Mouse (Mus musculus) hindbrain, postnatal 0 days (tissue): Measurements from ENCODE around the gene Ryr1. TPM values are rescaled to one million over a fixed set of nuclear protein-coding genes. Genes with fewer than 3 reads are reported as not detected.
A peak's percentile ranks its signal among the peaks of the same experiment; 100 is the strongest.

Experiments
- ATAC-seq: fragments of 200-750 bp; cut with Nextera tagmentation; 2 replicates; pipeline ENCODE4 v1.8.0; 2017; ENCODE audit warnings: mild to moderate bottlenecking, moderate TSS enrichment, moderate library complexity
- DNase-seq: peaks from one replicate; pipeline ENCODE4 v3.0.0-alpha.2; 2015; ENCODE audit warnings: low spot score
- H3K27ac ChIP-seq: fragments of 300-500 bp; sonication (generic); 2 replicates; pipeline ENCODE4 v1.5.1; 2014; ENCODE audit warnings: mild to moderate bottlenecking
- H3K27me3 ChIP-seq: fragments of 300-500 bp; sonication (generic); 2 replicates; pipeline ENCODE4 v1.6.1; 2014; ENCODE audit warnings: low read length, mixed read lengths; ENCODE audit not compliant: insufficient read depth
- H3K36me3 ChIP-seq: fragments of 300-500 bp; sonication (generic); 2 replicates; pipeline ENCODE4 v1.6.1; 2014; ENCODE audit warnings: low read length, mixed read lengths; ENCODE audit not compliant: insufficient read depth
- H3K4me1 ChIP-seq: fragments of 300-500 bp; sonication (generic); 2 replicates; pipeline ENCODE4 v1.6.1; 2014; ENCODE audit warnings: antibody characterized with exemption, low read length, mixed read lengths; ENCODE audit not compliant: insufficient read depth
- H3K4me2 ChIP-seq: fragments of 300-500 bp; sonication (generic); 2 replicates; pipeline ENCODE4 v1.6.1; 2014; ENCODE audit warnings: low read depth, mild to moderate bottlenecking, low read length, moderate library complexity, mixed read lengths
- H3K4me3 ChIP-seq: fragments of 300-500 bp; sonication (generic); 2 replicates; pipeline ENCODE4 v1.5.1; 2014; ENCODE audit warnings: low read length
- H3K9ac ChIP-seq: fragments of 300-500 bp; sonication (generic); replicated peaks from 2 replicates; pipeline ENCODE4 v1.6.1; 2014; ENCODE audit warnings: mild to moderate bottlenecking, low read length, moderate library complexity, mixed read lengths
- H3K9me3 ChIP-seq: fragments of 300-500 bp; sonication (generic); 2 replicates; pipeline ENCODE4 v1.6.1; 2016; ENCODE audit warnings: low read length, mixed read lengths
- CTCF ChIP-seq: IDR thresholded peaks from 2 replicates; pipeline ENCODE4 v1.5.1; 2016; ENCODE audit warnings: antibody characterized with exemption, control low read depth, low read depth
- WGBS: fragments of 180-500 bp; shearing (Covaris S2); extraction: QIAGEN DNeasy Blood & Tissue Kit; methylation state at CpG from one replicate; pipeline ENCODE4 v1.1.7; 2014; 5-methylcytosine and 5-hydroxymethylcytosine counted together
- polyA plus RNA-seq: library from polyadenylated mRNA; unstranded; fragments of >200 nt; fragmentation: Nextera tagmentation; extraction: Ambion mirVana; gene quantifications from 2 replicates; pipeline ENCODE4 v1.2.1, GENCODE M21; 2015
- total RNA-seq: library from RNA; depleted of rRNA; stranded (reverse); fragments of >200 nt; gene quantifications from 2 replicates; pipeline ENCODE4 v1.2.3, GENCODE M21; 2014

The Ryr1 gene
- total and polyA plus RNA-seq, 2 experiments from 2014 or later = 5.0 to 12.5 TPM

- no peak overlapping the region for H3K27ac ChIP-seq
- WGBS = 69% methylated on average over 4 of the region's 4 CpGs
- peaks cover 4% of the 10 kb centered on the region; the same call in 1 of the 2 replicates for H3K36me3 ChIP-seq
- H3K4me3 ChIP-seq = no peak overlapping the region
- TF ChIP-seq CTCF = no peak
- ATAC-seq = no peak
- no peak overlapping the region for H3K9ac ChIP-seq
- H3K4me2 ChIP-seq = no peak overlapping the region
- no peaks in the 10 kb centered on the region for H3K9me3 ChIP-seq
- no peaks in the 10 kb centered on the region for H3K27me3 ChIP-seq
- DNase-seq = no peak
- peaks cover 4% of the 10 kb centered on the region; the same call in 1 of the 2 replicates for H3K4me1 ChIP-seq
Observed at GRCm38 (mm10) chr7:28983849-28984248, 141.1 kb downstream of the Ryr1 start.

GRCm38 (mm10) chr7:28983141-28983564, 141.8 kb downstream of the Ryr1 start:
- DNase-seq (no peak), ATAC-seq (no peak)
- Histone ChIP-seq H3K27me3 (no peaks in the 10 kb centered on the region), H3K9me3 (no peaks in the 10 kb centered on the region), H3K4me3 (no peak overlapping the region), H3K27ac (no peak overlapping the region), H3K4me2 (no peak overlapping the region), H3K4me1 (peaks cover 4% of the 10 kb centered on the region; the same call in 1 of the 2 replicates), H3K9ac (no peak overlapping the region), H3K36me3 (peaks cover 10% of the 10 kb centered on the region)
- 78% methylated on average over 11 of the region's 11 CpGs for WGBS
- TF ChIP-seq CTCF = no peak

- peak; percentile 9 for DNase-seq
- WGBS = 15% methylated on average over 19 of the region's 19 CpGs
- no peak for TF ChIP-seq CTCF
Observed at GRCm38 (mm10) chr7:28982274-28983013, 142.5 kb downstream of the Ryr1 start.

DNA sequence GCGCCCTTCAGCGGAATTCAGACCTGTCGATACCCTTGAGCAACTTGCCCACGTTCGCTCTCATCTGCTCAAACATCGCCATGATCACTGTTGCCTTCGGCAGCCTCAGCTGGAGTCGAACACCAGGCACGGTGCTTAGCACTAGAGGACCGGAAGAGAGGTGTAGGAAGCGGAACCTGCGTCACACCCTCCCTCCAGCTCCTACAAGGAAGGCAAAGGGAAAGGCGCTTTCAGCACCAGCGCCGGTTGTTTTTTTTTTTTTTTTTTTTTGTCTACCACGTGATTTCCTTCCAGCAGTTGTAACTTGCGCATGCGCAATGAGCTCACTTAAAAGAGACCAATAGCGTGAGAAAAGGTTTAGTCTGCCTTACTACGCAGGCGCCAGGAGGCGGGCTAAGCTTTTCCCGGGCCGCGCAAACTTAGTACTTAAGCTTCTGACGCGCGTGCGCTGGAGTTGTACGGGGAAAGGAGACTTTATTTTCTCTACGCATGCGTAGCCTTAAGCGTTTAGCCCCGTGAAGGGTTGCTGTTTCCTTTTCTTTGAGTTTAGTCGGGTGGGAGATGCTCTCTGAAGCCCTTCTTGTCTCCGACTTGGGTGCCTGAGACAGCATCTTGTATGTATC, 143.2 kb downstream of the Ryr1 start, which contains the start of the genes Eif3k and Map4k1:
Gene Eif3k (minus strand): TSS at position 214 of the 623 bp plus-strand sequence.
Gene Map4k1 (plus strand): TSS at position 400 of the 623 bp plus-strand sequence.
- H3K27me3 ChIP-seq = no peaks in the 10 kb centered on the region
- ATAC-seq (peak; percentile 97), DNase-seq (peak; percentile 100)
- H3K9me3 ChIP-seq = no peaks in the 10 kb centered on the region
- peak within 1 kb of the TSS; percentile 76 for H3K4me3 ChIP-seq
- peak; percentile 27; the same call in 1 of the 2 replicates for TF ChIP-seq CTCF
- H3K4me1 ChIP-seq = peaks cover 4% of the 10 kb centered on the region; the same call in 1 of the 2 replicates
- peak within 1 kb of the TSS; percentile 76 for H3K27ac ChIP-seq
- WGBS = under 1% methylated on average over 36 of the region's 36 CpGs
- peak within 1 kb of the TSS; percentile 75 for H3K9ac ChIP-seq
- H3K36me3 ChIP-seq = peaks cover 24% of the 10 kb centered on the region
- peak within 1 kb of the TSS; percentile 97 for H3K4me2 ChIP-seq

More at GRCm38 (mm10) chr7:28982274-28983013, 142.5 kb downstream of the Ryr1 start:
- H3K4me3 ChIP-seq = peak overlapping the region; percentile 76
- H3K9me3 ChIP-seq = no peaks in the 10 kb centered on the region
- peak overlapping the region; percentile 39 for H3K9ac ChIP-seq
- H3K4me1 ChIP-seq = peaks cover 4% of the 10 kb centered on the region; the same call in 1 of the 2 replicates
- peak overlapping the region; percentile 55 for H3K27ac ChIP-seq
- peak overlapping the region; percentile 60 for H3K4me2 ChIP-seq
- no peaks in the 10 kb centered on the region for H3K27me3 ChIP-seq
- peaks cover 17% of the 10 kb centered on the region for H3K36me3 ChIP-seq
- peak; percentile 61 for ATAC-seq

- Histone ChIP-seq H3K4me2 (no peak overlapping the region), H3K27ac (no peak overlapping the region), H3K27me3 (no peaks in the 10 kb centered on the region), H3K9ac (no peak overlapping the region), H3K9me3 (no peaks in the 10 kb centered on the region), H3K4me3 (no peak overlapping the region), H3K4me1 (peaks cover 3% of the 10 kb centered on the region; the same call in 1 of the 2 replicates), H3K36me3 (peaks cover 43% of the 10 kb centered on the region)
- 87% methylated on average over 9 of the region's 9 CpGs for WGBS
- DNase-seq = no peak
- ATAC-seq = no peak
- TF ChIP-seq CTCF = no peak
Observed at GRCm38 (mm10) chr7:28977556-28977955, 147.4 kb downstream of the Ryr1 start.

DNA sequence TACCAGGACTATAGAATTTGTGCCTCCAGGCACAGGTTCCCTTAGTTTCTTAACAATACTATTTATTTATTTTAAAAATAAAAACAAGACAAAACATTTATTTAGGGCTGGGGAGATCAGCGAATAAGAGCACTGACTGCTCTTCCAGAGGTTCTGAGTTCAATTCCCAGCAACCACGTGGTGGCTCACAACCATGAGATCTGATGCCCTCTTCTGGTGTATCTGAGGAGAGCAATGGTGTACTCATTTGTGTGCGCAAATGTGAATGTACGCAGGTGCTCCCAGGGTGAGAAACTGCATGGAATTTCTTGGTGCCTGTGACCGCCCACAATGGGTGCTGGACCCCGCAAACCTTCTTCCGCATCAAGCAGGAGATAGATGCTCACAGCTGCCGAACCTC, 152.0 kb downstream of the Ryr1 start:
- no peak for DNase-seq
- no peak overlapping the region for H3K27ac ChIP-seq
- ATAC-seq = no peak
- H3K4me2 ChIP-seq = no peak overlapping the region
- H3K9ac ChIP-seq = no peak overlapping the region
- no peaks in the 10 kb centered on the region for H3K27me3 ChIP-seq
- peak; percentile 30; the same call in 1 of the 2 replicates for TF ChIP-seq CTCF
- no peaks in the 10 kb centered on the region for H3K9me3 ChIP-seq
- H3K36me3 ChIP-seq = peaks cover 42% of the 10 kb centered on the region; the same call in 1 of the 2 replicates
- WGBS = 80% methylated on average over 8 of the region's 8 CpGs
- H3K4me1 ChIP-seq = no peaks in the 10 kb centered on the region
- H3K4me3 ChIP-seq = no peak overlapping the region
